Mouse (Mus musculus): ENCODE data around the gene Wfdc1. TPM values are rescaled to one million over a fixed set of nuclear protein-coding genes. Genes with fewer than 3 reads are reported as not detected.

Gene Wfdc1
- total and polyA plus RNA-seq, 3 experiments: not detected

- TF ChIP-seq E2F4 (IDR thresholded peaks at IDR 0.05; ENCODE audit: insufficient replicate concordance, low read depth, low read length) (no peak), RCOR1 (conservative IDR thresholded peaks at IDR 0.05; ENCODE audit: low read depth, low read length) (no peak), NRF1 (IDR thresholded peaks at IDR 0.05; ENCODE audit: low read depth, low read length) (no peak), MAX (IDR thresholded peaks at IDR 0.05; ENCODE audit: low read length) (no peak), MAZ (IDR thresholded peaks at IDR 0.05; ENCODE audit: low read depth, low read length) (no peak)
- in situ Hi-C loops (cut with MboI; ENCODE audit: low pct_ligation_motif_present, low pct_unique_long_range_greater_than_20kb, low sequenced_read_pairs) (no loop called here), dilution Hi-C loops (cut with MboI; ENCODE audit: extremely low pct_ligation_motif_present, extremely low pct_unique_long_range_greater_than_20kb, low sequenced_read_pairs) (no loop called here)
- DNase-seq (ENCODE audit: extremely low read depth): no peak
- Histone ChIP-seq H3K79me2 (replicated peaks; ENCODE audit: control insufficient read depth, extremely low read depth, insufficient read depth, poor library complexity, severe bottlenecking) (no peaks in the 10 kb centered on the region), H3K4me2 (ENCODE audit: insufficient read depth, low read depth, poor library complexity, severe bottlenecking) (no peak overlapping the region), H3K27me3 (replicated peaks) (peaks cover 75% of the 10 kb centered on the region), H3K4me1 (ENCODE audit: control insufficient read depth in 1 of 2, insufficient read depth in 2 of 2) (no peaks in the 10 kb centered on the region; a peak in 2 of 4 replicates), H3K27ac (ENCODE audit: insufficient read depth, low read depth) (no peak overlapping the region), H3K36me3 (replicated peaks in 1 of 2; ENCODE audit: control insufficient read depth in 1 of 2, insufficient read depth in 1 of 2, low read length in 1 of 2) (no peaks in the 10 kb centered on the region), H3K4me3 (replicated peaks in 1 of 3; ENCODE audit: low read depth in 2 of 3, low read length in 2 of 3, poor library complexity in 1 of 3) (no peak overlapping the region), H3K9ac (ENCODE audit: insufficient read depth, low read depth) (no peak overlapping the region), H3K9me3 (replicated peaks; ENCODE audit: low read length) (no peaks in the 10 kb centered on the region)
Observed at GRCm38 (mm10) chr8:119690602-119691001, 24.4 kb downstream of the Wfdc1 start.

GRCm38 (mm10) chr8:119691989-119692388 lies 25.8 kb downstream of the Wfdc1 start:
- Histone ChIP-seq H3K79me2 (replicated peaks; ENCODE audit: control insufficient read depth, extremely low read depth, insufficient read depth, poor library complexity, severe bottlenecking) (no peaks in the 10 kb centered on the region), H3K9me3 (replicated peaks; ENCODE audit: low read length) (no peaks in the 10 kb centered on the region), H3K9ac (ENCODE audit: insufficient read depth, low read depth) (no peak overlapping the region), H3K27ac (ENCODE audit: insufficient read depth, low read depth) (no peak overlapping the region), H3K27me3 (replicated peaks) (peaks cover 73% of the 10 kb centered on the region), H3K4me1 (ENCODE audit: control insufficient read depth in 1 of 2, insufficient read depth in 2 of 2) (no peaks in the 10 kb centered on the region; a peak in 1 of 4 replicates), H3K36me3 (replicated peaks in 1 of 2; ENCODE audit: control insufficient read depth in 1 of 2, insufficient read depth in 1 of 2, low read length in 1 of 2) (no peaks in the 10 kb centered on the region), H3K4me2 (ENCODE audit: insufficient read depth, low read depth, poor library complexity, severe bottlenecking) (no peak overlapping the region), H3K4me3 (replicated peaks in 1 of 3; ENCODE audit: low read depth in 2 of 3, low read length in 2 of 3, poor library complexity in 1 of 3) (no peak overlapping the region)
- no peak for DNase-seq (ENCODE audit: extremely low read depth)
- in situ Hi-C loops (cut with MboI; ENCODE audit: low pct_ligation_motif_present, low pct_unique_long_range_greater_than_20kb, low sequenced_read_pairs) (no loop called here), dilution Hi-C loops (cut with MboI; ENCODE audit: extremely low pct_ligation_motif_present, extremely low pct_unique_long_range_greater_than_20kb, low sequenced_read_pairs) (no loop called here)
- TF ChIP-seq CHD2 (IDR thresholded peaks at IDR 0.05; ENCODE audit: low read length) (no peak), USF2 (conservative IDR thresholded peaks at IDR 0.05; ENCODE audit: low read depth, low read length) (no peak), MYC (IDR thresholded peaks at IDR 0.05; ENCODE audit: low read depth, low read length) (no peak), E2F4 (IDR thresholded peaks at IDR 0.05; ENCODE audit: insufficient replicate concordance, low read depth, low read length) (no peak), USF1 (IDR thresholded peaks at IDR 0.05; ENCODE audit: low read depth, low read length) (no peak), MAX (IDR thresholded peaks at IDR 0.05; ENCODE audit: low read length) (no peak), RCOR1 (conservative IDR thresholded peaks at IDR 0.05; ENCODE audit: low read depth, low read length) (no peak)

GRCm38 (mm10) chr8:119694696-119695095 lies 28.5 kb downstream of the Wfdc1 start:
- Histone ChIP-seq H3K27me3 (replicated peaks) (peaks cover 80% of the 10 kb centered on the region), H3K4me2 (ENCODE audit: insufficient read depth, low read depth, poor library complexity, severe bottlenecking) (no peak overlapping the region), H3K4me1 (ENCODE audit: control insufficient read depth in 1 of 2, insufficient read depth in 2 of 2) (no peaks in the 10 kb centered on the region; a peak in 2 of 4 replicates), H3K4me3 (replicated peaks in 1 of 3; ENCODE audit: low read depth in 2 of 3, low read length in 2 of 3, poor library complexity in 1 of 3) (no peak overlapping the region), H3K79me2 (replicated peaks; ENCODE audit: control insufficient read depth, extremely low read depth, insufficient read depth, poor library complexity, severe bottlenecking) (no peaks in the 10 kb centered on the region), H3K9me3 (replicated peaks; ENCODE audit: low read length) (no peaks in the 10 kb centered on the region), H3K36me3 (replicated peaks in 1 of 2; ENCODE audit: control insufficient read depth in 1 of 2, insufficient read depth in 1 of 2, low read length in 1 of 2) (no peaks in the 10 kb centered on the region), H3K27ac (ENCODE audit: insufficient read depth, low read depth) (no peak overlapping the region), H3K9ac (ENCODE audit: insufficient read depth, low read depth) (no peak overlapping the region)
- dilution Hi-C loops (cut with MboI; ENCODE audit: extremely low pct_ligation_motif_present, extremely low pct_unique_long_range_greater_than_20kb, low sequenced_read_pairs) (no loop called here), in situ Hi-C loops (cut with MboI; ENCODE audit: low pct_ligation_motif_present, low pct_unique_long_range_greater_than_20kb, low sequenced_read_pairs) (no loop called here)
- TF ChIP-seq HCFC1 (IDR thresholded peaks at IDR 0.05; ENCODE audit: low read depth, low read length) (no peak), SMC3 (IDR thresholded peaks at IDR 0.05; ENCODE audit: low read depth, low read length) (no peak), MXI1 (IDR thresholded peaks at IDR 0.05; ENCODE audit: low read depth, low read length) (no peak), KAT2A (IDR thresholded peaks at IDR 0.05; ENCODE audit: insufficient replicate concordance, low read length) (no peak)
- no peak for DNase-seq (ENCODE audit: extremely low read depth)
